Mouse (Mus musculus): ENCODE results near the gene Plekhm1.

The Plekhm1 gene

DNA sequence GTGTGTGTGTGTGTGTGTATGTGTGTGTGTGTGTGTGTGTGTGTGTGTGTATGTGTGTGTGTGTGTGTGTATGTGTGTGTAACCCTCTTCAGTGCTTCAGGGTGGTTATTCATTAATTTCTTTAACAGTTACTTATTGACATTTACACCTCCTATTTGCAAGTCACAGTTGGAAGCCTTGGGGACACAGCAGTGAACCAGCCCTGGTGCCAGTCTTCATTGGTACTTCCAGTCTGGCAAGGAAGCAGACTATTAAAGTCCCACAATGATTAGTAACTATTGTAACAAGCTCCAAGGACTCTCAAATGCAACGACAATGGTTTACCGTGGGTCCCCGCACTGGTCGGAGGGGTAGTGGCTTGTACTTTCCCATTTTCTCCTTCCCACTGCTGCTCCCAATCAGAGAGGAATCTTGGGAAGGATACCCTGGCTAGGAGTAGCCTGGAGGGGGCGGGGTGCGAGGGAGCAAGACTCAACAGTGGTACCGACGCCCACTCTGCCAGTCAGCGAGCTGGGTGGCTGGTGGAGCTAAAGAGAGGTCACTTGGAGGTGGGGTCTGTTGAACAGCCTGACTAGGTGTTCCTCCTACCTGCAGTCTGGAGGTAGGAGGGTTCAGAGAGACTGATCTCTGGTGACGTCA lies 97.6 kb downstream of the Plekhm1 start:
- no peak for DNase-seq (ENCODE audit: low spot score in 2 of 2)

Data from frontal cortex, postnatal 14 days (tissue).